Mouse (Mus musculus) testis, adult 2 months (tissue): Measurements from ENCODE around the gene Fbxo24.

Source experiments
- CTCF ChIP-seq: fragments of 200-500 bp; IDR thresholded peaks from 2 replicates; pipeline ENCODE4 v1.5.1; 2012; ENCODE audit warnings: low read depth, mild to moderate bottlenecking, inconsistent platforms, low read length, moderate library complexity; ENCODE audit not compliant: control insufficient read depth, insufficient read depth, insufficient replicate concordance
- POLR2A ChIP-seq: fragments of 200-500 bp; IDR thresholded peaks from 2 replicates; pipeline ENCODE4 v1.6.1; 2012; ENCODE audit warnings: low read depth, mild to moderate bottlenecking, inconsistent platforms, low read length, moderate library complexity; ENCODE audit not compliant: control insufficient read depth

GRCm38 (mm10) chr5:137615347-137615746 is 13.5 kb downstream of the Fbxo24 start:
- TF ChIP-seq CTCF (no peak), POLR2A (no peak)
